Mouse (Mus musculus) lung, embryonic 15.5 days (tissue): Measurements from ENCODE around the gene Pnma1. TPM values are rescaled to one million over a fixed set of nuclear protein-coding genes. Genes with fewer than 3 reads are reported as not detected.

Source experiments
- ATAC-seq: fragments of 200-750 bp; cut with Nextera tagmentation; 2 replicates; pipeline ENCODE4 v1.8.0; 2017; ENCODE audit warnings: moderate number of reproducible peaks, borderline replicate concordance; ENCODE audit not compliant: low FRiP score, low TSS enrichment; ENCODE audit errors: extremely low read depth
- H3K27ac ChIP-seq: fragments of 300-500 bp; sonication (generic); 2 replicates; pipeline ENCODE4 v1.5.1; 2015; ENCODE audit warnings: moderate library complexity, mild to moderate bottlenecking, inconsistent platforms
- H3K27me3 ChIP-seq: fragments of 300-500 bp; sonication (generic); 2 replicates; pipeline ENCODE4 v1.6.1; 2015; ENCODE audit warnings: inconsistent platforms
- H3K36me3 ChIP-seq: fragments of 300-500 bp; sonication (generic); 2 replicates; pipeline ENCODE4 v1.6.1; 2015; ENCODE audit warnings: inconsistent platforms
- H3K4me1 ChIP-seq: fragments of 300-500 bp; sonication (generic); 2 replicates; pipeline ENCODE4 v1.6.1; 2015; ENCODE audit warnings: inconsistent platforms
- H3K4me2 ChIP-seq: fragments of 300-500 bp; sonication (generic); 2 replicates; pipeline ENCODE4 v1.6.1; 2015; ENCODE audit warnings: inconsistent platforms, mild to moderate bottlenecking, moderate library complexity
- H3K4me3 ChIP-seq: fragments of 300-500 bp; sonication (generic); 2 replicates; pipeline ENCODE4 v1.5.1; 2015; ENCODE audit warnings: mild to moderate bottlenecking, inconsistent platforms
- H3K9ac ChIP-seq: fragments of 300-500 bp; sonication (generic); 2 replicates; pipeline ENCODE4 v1.6.1; 2015; ENCODE audit warnings: inconsistent platforms
- H3K9me3 ChIP-seq: fragments of 300-500 bp; sonication (generic); 2 replicates; pipeline ENCODE4 v1.6.1; 2016; ENCODE audit warnings: inconsistent platforms
- WGBS: fragments of 180-500 bp; shearing (Covaris S2); methylation state at CpG from one replicate; pipeline ENCODE4 v1.1.7; 2015; 5-methylcytosine and 5-hydroxymethylcytosine counted together
- polyA plus RNA-seq: library from polyadenylated mRNA; unstranded; fragments of >200 nt; fragmentation: Nextera tagmentation; extraction: Ambion mirVana; gene quantifications from 2 replicates; pipeline ENCODE4 v1.2.1, GENCODE M21; 2015

Pnma1 gene
- polyA plus RNA-seq, 1 experiment from 2014 or later = 1.8 TPM

DNA sequence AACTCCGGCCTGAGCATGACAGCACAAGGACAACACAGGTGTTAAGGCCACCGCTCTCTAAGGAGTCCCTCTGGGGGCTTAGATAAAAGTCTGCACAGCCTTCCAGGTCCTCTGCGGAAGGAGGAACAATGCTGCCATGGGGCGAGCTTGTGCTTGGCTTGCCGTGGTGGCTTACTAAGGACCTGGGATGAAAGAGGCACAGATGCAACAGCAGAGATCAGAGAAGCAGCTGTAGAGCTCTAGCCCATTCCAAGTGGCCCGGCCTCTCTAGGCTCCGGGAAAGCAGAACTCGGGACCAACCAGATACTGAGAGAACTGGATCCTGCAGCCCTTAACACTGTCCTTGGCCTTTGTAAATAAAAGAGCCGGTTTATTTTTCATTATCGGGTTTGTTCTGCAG is 3.6 kb upstream of the Pnma1 start:
- Histone ChIP-seq H3K9ac (no peak overlapping the region), H3K27ac (no peak overlapping the region), H3K4me1 (peaks cover 20% of the 10 kb centered on the region), H3K4me2 (no peak overlapping the region), H3K4me3 (no peak overlapping the region), H3K27me3 (no peaks in the 10 kb centered on the region), H3K9me3 (no peaks in the 10 kb centered on the region), H3K36me3 (peaks cover 54% of the 10 kb centered on the region)
- WGBS = 81% methylated on average over 10 of the region's 10 CpGs
- ATAC-seq = no peak

DNA sequence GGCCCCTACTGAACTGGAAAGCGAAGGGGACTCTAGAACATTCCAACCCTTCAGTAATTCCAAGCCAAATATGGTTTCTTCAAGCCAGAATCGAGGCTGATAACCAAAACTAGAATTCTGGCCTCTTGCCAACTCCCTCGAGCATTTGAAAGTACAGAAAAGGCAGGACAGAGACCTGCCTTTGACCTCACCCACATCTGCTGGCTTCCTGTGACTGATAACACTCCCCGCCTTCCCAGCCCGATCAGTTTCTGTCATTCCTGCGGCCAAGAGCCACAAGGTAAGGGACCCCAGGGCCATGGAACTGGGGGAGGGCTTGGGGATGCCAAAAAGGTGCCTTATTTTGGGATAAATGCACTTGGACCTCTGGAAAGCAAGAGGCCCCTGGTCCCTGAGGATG is 2.7 kb upstream of the Pnma1 start:
- no peak overlapping the region for H3K4me2 ChIP-seq
- H3K36me3 ChIP-seq = peaks cover 44% of the 10 kb centered on the region
- H3K4me1 ChIP-seq = peaks cover 20% of the 10 kb centered on the region
- no peak for ATAC-seq
- 29% methylated on average over 6 of the region's 6 CpGs for WGBS
- H3K9me3 ChIP-seq = no peaks in the 10 kb centered on the region
- H3K9ac ChIP-seq = no peak overlapping the region
- H3K27ac ChIP-seq = no peak overlapping the region
- no peak overlapping the region for H3K4me3 ChIP-seq
- no peaks in the 10 kb centered on the region for H3K27me3 ChIP-seq

DNA sequence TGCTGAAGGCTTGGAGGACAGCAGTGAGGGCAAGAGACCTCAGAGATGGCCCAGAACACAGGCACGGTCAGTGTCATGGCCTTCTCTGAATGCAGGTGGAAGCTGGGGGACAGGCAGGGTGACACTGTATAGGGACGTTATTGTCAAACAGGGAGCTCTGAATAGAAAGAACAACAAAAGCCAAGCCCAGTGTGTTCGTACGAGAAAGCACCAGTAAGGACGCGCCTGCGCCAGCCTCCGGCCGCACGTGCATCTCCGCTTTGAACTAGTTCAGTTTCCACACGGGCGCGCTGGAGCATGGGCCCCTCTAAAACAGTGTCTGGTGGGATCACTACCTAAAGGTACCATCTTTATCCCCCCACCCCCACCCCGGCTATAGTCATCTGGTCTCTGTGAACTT is 1.7 kb upstream of the Pnma1 start:
- H3K9me3 ChIP-seq = no peaks in the 10 kb centered on the region
- no peak overlapping the region for H3K27ac ChIP-seq
- H3K36me3 ChIP-seq = peaks cover 35% of the 10 kb centered on the region
- 93% methylated on average over 15 of the region's 15 CpGs for WGBS
- no peak overlapping the region for H3K4me2 ChIP-seq
- H3K4me1 ChIP-seq = peaks cover 17% of the 10 kb centered on the region
- H3K27me3 ChIP-seq = no peaks in the 10 kb centered on the region
- no peak overlapping the region for H3K9ac ChIP-seq
- H3K4me3 ChIP-seq = no peak overlapping the region
- no peak for ATAC-seq

DNA sequence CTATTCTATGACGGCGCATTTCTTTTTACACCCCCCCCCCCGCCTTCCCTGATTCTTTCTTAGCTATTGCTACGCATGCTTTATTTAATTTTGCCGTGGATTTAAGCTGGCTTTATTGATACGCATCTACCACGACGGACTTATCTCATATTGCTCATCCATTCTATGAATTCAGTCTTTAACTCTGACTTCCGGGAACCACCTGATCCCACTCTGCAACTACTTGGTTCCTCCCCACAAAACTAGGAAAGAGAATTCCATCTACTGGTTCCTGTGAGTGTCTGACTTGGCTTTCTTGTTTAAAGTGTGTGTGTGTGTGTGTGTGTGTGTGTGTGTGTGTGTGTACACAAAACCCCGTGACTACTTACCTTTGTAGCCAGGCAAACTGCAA is 328 bp upstream of the Pnma1 start:
- H3K27ac ChIP-seq = no peak overlapping the region
- H3K9ac ChIP-seq = peak overlapping the region; percentile 40; the same call in 1 of the 2 replicates
- ATAC-seq = no peak
- H3K4me3 ChIP-seq = peak overlapping the region; percentile 52
- no peaks in the 10 kb centered on the region for H3K27me3 ChIP-seq
- H3K4me2 ChIP-seq = peak overlapping the region; percentile 90
- WGBS = 12% methylated on average over 10 of the region's 10 CpGs
- H3K36me3 ChIP-seq = peaks cover 26% of the 10 kb centered on the region
- H3K4me1 ChIP-seq = peaks cover 13% of the 10 kb centered on the region
- H3K9me3 ChIP-seq = no peaks in the 10 kb centered on the region

DNA sequence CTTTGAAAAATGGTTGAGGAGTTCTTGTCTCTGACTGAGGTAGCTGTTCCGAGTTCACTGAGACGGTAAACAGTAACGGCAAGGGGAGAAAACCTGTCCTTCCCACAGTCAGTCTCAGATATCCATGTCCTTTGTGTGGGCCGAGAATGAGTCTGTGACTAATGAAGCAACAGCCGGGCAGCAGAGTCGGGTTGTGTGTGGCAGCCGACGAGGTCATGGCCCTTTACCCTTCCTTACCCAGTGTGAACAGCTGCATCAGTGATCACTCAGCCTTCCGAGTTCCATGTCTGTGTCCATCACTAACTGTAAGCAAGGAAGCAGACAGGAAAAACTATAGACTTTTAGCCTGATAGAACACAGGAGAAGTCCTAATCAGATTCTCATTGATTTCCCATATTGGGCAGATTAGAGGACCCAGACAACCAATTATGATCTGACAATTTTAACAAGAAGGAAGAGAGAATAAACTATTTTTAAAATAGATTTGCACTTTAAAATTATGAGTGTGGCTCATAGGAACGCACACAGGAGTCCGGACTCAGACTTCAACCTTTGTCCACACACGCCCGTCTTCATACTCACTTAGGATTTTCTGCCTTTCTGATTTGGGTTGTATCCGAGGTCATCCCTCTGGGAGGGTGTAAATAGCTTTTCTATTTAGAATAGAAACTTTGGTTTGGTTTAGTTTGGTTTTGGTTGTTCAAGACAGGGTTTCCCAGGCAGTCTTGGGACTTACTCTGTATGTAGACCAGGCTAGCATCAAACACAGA is 5.8 kb downstream of the Pnma1 start:
- Histone ChIP-seq H3K27me3 (no peaks in the 10 kb centered on the region), H3K4me3 (no peak overlapping the region), H3K4me1 (no peaks in the 10 kb centered on the region), H3K9me3 (no peaks in the 10 kb centered on the region), H3K27ac (no peak overlapping the region), H3K36me3 (peaks cover 12% of the 10 kb centered on the region), H3K9ac (no peak overlapping the region), H3K4me2 (no peak overlapping the region)
- WGBS = 47% methylated on average over 14 of the region's 14 CpGs
- no peak for ATAC-seq

DNA sequence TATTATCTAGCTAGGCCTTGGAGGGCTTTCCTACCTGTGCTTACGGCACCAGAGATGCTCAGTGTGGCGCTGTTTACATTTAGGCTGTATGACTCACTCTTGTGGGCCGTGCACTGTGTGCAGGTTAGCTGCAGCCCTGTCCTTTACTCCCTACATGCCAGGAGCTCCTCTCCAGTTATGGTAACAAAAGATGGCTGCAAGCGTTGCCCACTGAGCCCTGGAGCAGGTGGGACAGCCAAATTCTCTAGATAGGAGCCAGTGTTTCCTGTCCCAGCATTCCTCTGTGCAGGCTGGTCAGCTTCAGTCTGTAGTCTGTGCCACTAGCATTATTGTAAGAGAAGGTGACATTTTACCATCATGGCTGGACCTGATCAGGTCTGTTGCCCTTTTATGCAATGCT is 7.0 kb downstream of the Pnma1 start:
- Histone ChIP-seq H3K4me1 (no peaks in the 10 kb centered on the region), H3K36me3 (peaks cover 12% of the 10 kb centered on the region), H3K27me3 (no peaks in the 10 kb centered on the region), H3K9ac (no peak overlapping the region), H3K27ac (no peak overlapping the region), H3K9me3 (no peaks in the 10 kb centered on the region), H3K4me3 (no peak overlapping the region), H3K4me2 (no peak overlapping the region)
- no peak for ATAC-seq
- 68% methylated on average over 4 of the region's 4 CpGs for WGBS

DNA sequence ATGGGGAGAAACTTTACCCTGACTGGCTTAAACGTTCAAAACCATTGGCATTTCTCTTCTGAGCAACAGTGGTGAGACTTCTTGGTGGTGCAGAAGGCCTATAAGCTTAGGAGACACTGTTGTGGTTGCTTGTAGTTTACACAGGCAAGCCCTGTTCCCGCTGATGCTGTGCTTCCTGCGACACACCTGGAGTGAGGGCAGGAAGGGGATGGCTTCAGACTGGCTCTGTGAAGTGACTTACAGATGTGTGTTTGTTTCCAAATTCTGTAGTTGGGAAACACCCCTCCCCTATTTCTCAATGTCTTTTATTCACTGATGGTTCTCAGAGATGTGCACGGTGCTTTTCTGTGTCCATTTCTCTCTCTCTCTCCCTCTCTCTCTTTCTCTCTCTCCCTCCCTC is 8.2 kb downstream of the Pnma1 start:
- peaks cover 12% of the 10 kb centered on the region for H3K36me3 ChIP-seq
- H3K4me3 ChIP-seq = no peak overlapping the region
- no peak for ATAC-seq
- H3K4me1 ChIP-seq = no peaks in the 10 kb centered on the region
- H3K4me2 ChIP-seq = no peak overlapping the region
- no peaks in the 10 kb centered on the region for H3K27me3 ChIP-seq
- H3K9me3 ChIP-seq = no peaks in the 10 kb centered on the region
- WGBS = 63% methylated on average over 4 of the region's 4 CpGs
- H3K9ac ChIP-seq = no peak overlapping the region
- no peak overlapping the region for H3K27ac ChIP-seq

DNA sequence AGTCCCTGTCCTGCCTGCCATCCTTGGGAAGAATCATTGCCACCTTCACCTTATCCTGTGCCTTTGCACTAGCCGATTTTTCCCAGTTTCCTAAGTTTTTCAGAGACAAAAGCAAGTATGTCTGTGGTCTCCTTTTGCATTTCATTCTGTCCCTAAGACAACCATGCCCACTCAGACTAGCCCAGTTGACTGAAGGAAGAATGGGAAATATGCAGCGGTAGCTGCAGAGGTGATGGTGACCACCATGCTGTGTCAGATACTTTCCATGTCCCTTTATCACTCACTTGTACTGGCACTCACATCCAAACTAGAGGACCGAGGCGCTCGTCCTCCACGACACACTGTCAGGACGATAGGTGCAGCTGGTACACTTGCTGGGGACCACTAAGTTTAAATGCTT is 11.2 kb downstream of the Pnma1 start:
- peaks cover 14% of the 10 kb centered on the region for H3K36me3 ChIP-seq
- no peak overlapping the region for H3K4me3 ChIP-seq
- no peak overlapping the region for H3K4me2 ChIP-seq
- H3K27ac ChIP-seq = no peak overlapping the region
- no peaks in the 10 kb centered on the region for H3K27me3 ChIP-seq
- WGBS = 88% methylated on average over 7 of the region's 7 CpGs
- H3K9ac ChIP-seq = no peak overlapping the region
- no peaks in the 10 kb centered on the region for H3K9me3 ChIP-seq
- H3K4me1 ChIP-seq = no peaks in the 10 kb centered on the region
- no peak for ATAC-seq

DNA sequence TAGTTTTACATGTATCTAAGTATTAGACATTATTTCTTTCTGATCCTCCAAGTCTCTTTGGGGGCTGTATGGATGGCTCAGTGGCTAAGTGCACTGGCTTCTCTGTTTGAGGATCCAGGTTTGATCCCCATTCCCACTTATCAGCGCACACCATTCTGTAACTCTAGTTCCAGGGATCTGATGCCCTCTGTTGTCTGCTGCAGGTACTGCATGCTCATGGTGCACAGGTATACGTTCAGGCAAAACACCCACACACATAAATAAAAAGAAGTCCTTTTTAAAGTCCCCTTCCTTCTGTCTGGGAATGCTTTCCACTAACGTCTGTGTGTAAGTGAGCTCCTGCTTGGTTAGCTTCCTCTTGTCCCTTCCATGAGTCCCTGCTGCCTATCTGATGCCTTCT is 16.0 kb downstream of the Pnma1 start:
- no peak overlapping the region for H3K9ac ChIP-seq
- H3K4me1 ChIP-seq = no peaks in the 10 kb centered on the region
- no peak for ATAC-seq
- H3K27me3 ChIP-seq = no peaks in the 10 kb centered on the region
- WGBS = 56% methylated on average over 3 of the region's 3 CpGs
- H3K27ac ChIP-seq = no peak overlapping the region
- H3K4me2 ChIP-seq = no peak overlapping the region
- no peak overlapping the region for H3K4me3 ChIP-seq
- H3K36me3 ChIP-seq = peaks cover 10% of the 10 kb centered on the region; the same call in 1 of the 2 replicates
- no peaks in the 10 kb centered on the region for H3K9me3 ChIP-seq

DNA sequence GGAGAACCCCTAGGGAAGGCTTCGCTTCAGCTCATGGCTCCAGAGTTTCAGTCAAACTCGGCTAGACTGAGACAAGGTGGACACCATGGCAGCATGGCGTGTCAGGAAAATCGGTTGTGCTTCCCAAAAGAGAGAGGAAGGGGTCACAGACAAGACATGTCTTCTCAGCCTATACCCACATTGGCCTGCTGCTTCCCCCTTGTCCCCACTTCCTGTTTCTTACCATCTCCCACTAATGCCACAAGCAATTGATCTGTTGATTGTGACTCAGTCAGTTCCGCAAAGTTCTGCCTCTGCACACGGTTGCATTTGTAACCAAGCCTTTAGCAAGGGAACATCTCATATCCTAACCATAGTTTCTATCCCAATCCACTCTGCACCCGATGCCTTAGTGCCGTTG is 18.4 kb downstream of the Pnma1 start:
- Histone ChIP-seq H3K4me2 (no peak overlapping the region), H3K27me3 (no peaks in the 10 kb centered on the region), H3K36me3 (peaks cover 10% of the 10 kb centered on the region; the same call in 1 of the 2 replicates), H3K4me1 (peaks cover 2% of the 10 kb centered on the region), H3K9me3 (no peaks in the 10 kb centered on the region), H3K27ac (no peak overlapping the region), H3K4me3 (no peak overlapping the region), H3K9ac (no peak overlapping the region)
- ATAC-seq = no peak
- WGBS = 86% methylated on average over 8 of the region's 8 CpGs

DNA sequence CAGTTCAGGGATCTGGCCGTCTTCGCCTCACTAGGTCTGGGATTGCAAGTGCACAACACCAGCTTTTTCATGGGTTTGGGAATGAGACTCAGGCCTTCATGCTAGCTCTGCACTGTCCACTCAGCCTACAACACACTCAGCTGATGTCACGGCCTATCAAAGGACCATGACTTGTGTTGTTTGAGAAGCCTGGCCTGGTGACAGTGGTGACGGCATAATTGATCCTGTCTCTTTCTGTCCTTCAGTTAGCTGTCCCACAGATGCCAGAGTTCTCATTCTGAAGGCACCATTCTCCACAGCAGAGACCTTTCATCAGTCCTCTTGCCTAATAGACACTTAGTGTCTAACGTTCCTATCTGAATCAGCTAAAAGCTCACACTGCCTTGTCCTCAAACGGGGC is 19.7 kb downstream of the Pnma1 start:
- Histone ChIP-seq H3K27ac (no peak overlapping the region), H3K4me1 (peaks cover 4% of the 10 kb centered on the region), H3K4me2 (no peak overlapping the region), H3K36me3 (peaks cover 10% of the 10 kb centered on the region; the same call in 1 of the 2 replicates), H3K9ac (no peak overlapping the region), H3K9me3 (no peaks in the 10 kb centered on the region), H3K4me3 (no peak overlapping the region), H3K27me3 (no peaks in the 10 kb centered on the region)
- WGBS = 86% methylated on average over 6 of the region's 6 CpGs
- ATAC-seq = no peak

DNA sequence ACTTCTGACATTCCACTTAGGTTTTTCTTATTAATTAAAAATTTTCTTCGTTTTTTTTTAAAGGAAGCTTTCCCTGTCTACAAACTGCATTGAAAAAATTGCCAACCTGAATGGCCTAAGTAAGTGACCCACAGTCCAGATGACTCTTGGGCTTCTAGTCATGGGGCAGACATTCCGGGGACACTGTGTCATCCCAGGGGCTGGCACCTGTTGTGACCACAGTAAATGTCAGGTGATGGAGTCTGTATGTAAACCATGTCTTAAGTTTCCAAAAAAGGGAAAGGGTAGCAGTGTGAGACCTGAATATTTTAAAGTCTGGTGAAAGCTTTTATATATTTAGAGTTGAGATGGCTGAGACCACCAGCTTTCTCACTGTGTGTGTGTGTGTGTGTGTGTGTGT is 21.4 kb downstream of the Pnma1 start:
- Histone ChIP-seq H3K4me1 (peaks cover 4% of the 10 kb centered on the region), H3K36me3 (peaks cover 6% of the 10 kb centered on the region; the same call in 1 of the 2 replicates), H3K27me3 (no peaks in the 10 kb centered on the region), H3K4me3 (no peak overlapping the region), H3K9ac (no peak overlapping the region), H3K27ac (no peak overlapping the region), H3K4me2 (no peak overlapping the region), H3K9me3 (no peaks in the 10 kb centered on the region)
- ATAC-seq = no peak
- WGBS = 78% methylated on average over 2 of the region's 2 CpGs
